Mouse (Mus musculus): ENCODE measurements at regions not wholly inside any gene's neighbourhood (a gene's known extent, or its start where the extent isn't known, plus 50 kb on each side); places are given as distances from the start of the nearest gene placed in this dataset.

- no peaks in the 10 kb centered on the region for H3K4me1 ChIP-seq (ENCODE audit: control insufficient read depth, insufficient read depth, low read length)
- H3K4me3 ChIP-seq (replicated peaks; ENCODE audit: insufficient read depth, low read depth, low read length) = no peak overlapping the region
- TF ChIP-seq POLR2A (IDR thresholded peaks at IDR 0.05; ENCODE audit: borderline replicate concordance, insufficient read depth, low read length) (no peak), CTCF (IDR thresholded peaks at IDR 0.05; ENCODE audit: borderline replicate concordance, insufficient read depth, low read depth, low read length) (no peak)
- DNase-seq = no peak
- 82% methylated on average over 5 of the region's 5 CpGs for WGBS
- no peaks in the 10 kb centered on the region for H3K27me3 ChIP-seq (ENCODE audit: control insufficient read depth, insufficient read depth, low read length)
- no peak overlapping the region for H3K27ac ChIP-seq (ENCODE audit: insufficient read depth, low read length)
Observed at GRCm38 (mm10) chr13:107763911-107764310, 280.3 kb upstream of the Smim15 start.

GRCm38 (mm10) chr13:107760511-107760910 is 283.7 kb upstream of the Smim15 start:
- H3K27me3 ChIP-seq (ENCODE audit: control insufficient read depth, insufficient read depth, low read length) = no peaks in the 10 kb centered on the region
- no peak overlapping the region for H3K27ac ChIP-seq (ENCODE audit: insufficient read depth, low read length)
- no peaks in the 10 kb centered on the region for H3K4me1 ChIP-seq (ENCODE audit: control insufficient read depth, insufficient read depth, low read length)
- 89% methylated on average over 8 of the region's 8 CpGs for WGBS
- no peak for TF ChIP-seq POLR2A (IDR thresholded peaks at IDR 0.05; ENCODE audit: borderline replicate concordance, insufficient read depth, low read length)
- no peak for TF ChIP-seq CTCF (IDR thresholded peaks at IDR 0.05; ENCODE audit: borderline replicate concordance, insufficient read depth, low read depth, low read length)
- no peak overlapping the region for H3K4me3 ChIP-seq (replicated peaks; ENCODE audit: insufficient read depth, low read depth, low read length)
- DNase-seq = no peak

- no peak overlapping the region for H3K27ac ChIP-seq (ENCODE audit: insufficient read depth, low read length)
- 86% methylated on average over 13 of the region's 13 CpGs for WGBS
- no peak overlapping the region for H3K4me3 ChIP-seq (replicated peaks; ENCODE audit: insufficient read depth, low read depth, low read length)
- no peak for DNase-seq
- no peaks in the 10 kb centered on the region for H3K4me1 ChIP-seq (ENCODE audit: control insufficient read depth, insufficient read depth, low read length)
- no peak for TF ChIP-seq POLR2A (IDR thresholded peaks at IDR 0.05; ENCODE audit: borderline replicate concordance, insufficient read depth, low read length)
- no peaks in the 10 kb centered on the region for H3K27me3 ChIP-seq (ENCODE audit: control insufficient read depth, insufficient read depth, low read length)
Observed at GRCm38 (mm10) chr13:107758327-107759095, 285.7 kb upstream of the Smim15 start.

- H3K27me3 ChIP-seq (ENCODE audit: control insufficient read depth, insufficient read depth, low read length) = no peaks in the 10 kb centered on the region
- no peak for TF ChIP-seq POLR2A (IDR thresholded peaks at IDR 0.05; ENCODE audit: borderline replicate concordance, insufficient read depth, low read length)
- TF ChIP-seq CTCF (IDR thresholded peaks at IDR 0.05; ENCODE audit: borderline replicate concordance, insufficient read depth, low read depth, low read length) = no peak
- DNase-seq = no peak
- H3K27ac ChIP-seq (ENCODE audit: insufficient read depth, low read length) = no peak overlapping the region
- no peak overlapping the region for H3K4me3 ChIP-seq (replicated peaks; ENCODE audit: insufficient read depth, low read depth, low read length)
- 72% methylated on average over 3 of the region's 3 CpGs for WGBS
- no peaks in the 10 kb centered on the region for H3K4me1 ChIP-seq (ENCODE audit: control insufficient read depth, insufficient read depth, low read length)
Observed at GRCm38 (mm10) chr13:107752745-107753144, 291.5 kb upstream of the Smim15 start.

- Histone ChIP-seq H3K27me3 (ENCODE audit: control insufficient read depth, insufficient read depth, low read length) (no peaks in the 10 kb centered on the region), H3K4me1 (ENCODE audit: control insufficient read depth, insufficient read depth, low read length) (no peaks in the 10 kb centered on the region), H3K4me3 (replicated peaks; ENCODE audit: insufficient read depth, low read depth, low read length) (no peak overlapping the region), H3K27ac (ENCODE audit: insufficient read depth, low read length) (no peak overlapping the region)
- no peak for TF ChIP-seq CTCF (IDR thresholded peaks at IDR 0.05; ENCODE audit: borderline replicate concordance, insufficient read depth, low read depth, low read length)
- TF ChIP-seq POLR2A (IDR thresholded peaks at IDR 0.05; ENCODE audit: borderline replicate concordance, insufficient read depth, low read length) = no peak
- WGBS = 58% methylated on average over 21 of the region's 21 CpGs
- DNase-seq = no peak
Observed at GRCm38 (mm10) chr13:107743464-107744218, 300.6 kb upstream of the Smim15 start.

- 92% methylated on average over 8 of the region's 8 CpGs for WGBS
- no peaks in the 10 kb centered on the region for H3K27me3 ChIP-seq (ENCODE audit: control insufficient read depth, insufficient read depth, low read length)
- TF ChIP-seq POLR2A (IDR thresholded peaks at IDR 0.05; ENCODE audit: borderline replicate concordance, insufficient read depth, low read length) (no peak), CTCF (IDR thresholded peaks at IDR 0.05; ENCODE audit: borderline replicate concordance, insufficient read depth, low read depth, low read length) (no peak)
- no peaks in the 10 kb centered on the region; the same call in 1 of the 2 replicates for H3K4me1 ChIP-seq (ENCODE audit: control insufficient read depth, insufficient read depth, low read length)
- DNase-seq = no peak
- no peak overlapping the region for H3K4me3 ChIP-seq (replicated peaks; ENCODE audit: insufficient read depth, low read depth, low read length)
- no peak overlapping the region for H3K27ac ChIP-seq (ENCODE audit: insufficient read depth, low read length)
Observed at GRCm38 (mm10) chr13:107736581-107736980, 307.7 kb upstream of the Smim15 start.

- 85% methylated on average over 12 of the region's 12 CpGs for WGBS
- H3K4me1 ChIP-seq (ENCODE audit: control insufficient read depth, insufficient read depth, low read length) = no peaks in the 10 kb centered on the region; the same call in 1 of the 2 replicates
Observed at GRCm38 (mm10) chr13:107734161-107734905, 309.9 kb upstream of the Smim15 start.

More at GRCm38 (mm10) chr13:107734161-107734905, 309.9 kb upstream of the Smim15 start:
- DNase-seq = no peak
- Histone ChIP-seq H3K27me3 (ENCODE audit: control insufficient read depth, insufficient read depth, low read length) (no peaks in the 10 kb centered on the region), H3K4me3 (replicated peaks; ENCODE audit: insufficient read depth, low read depth, low read length) (no peak overlapping the region), H3K27ac (ENCODE audit: insufficient read depth, low read length) (no peak overlapping the region)
- no peak for TF ChIP-seq POLR2A (IDR thresholded peaks at IDR 0.05; ENCODE audit: borderline replicate concordance, insufficient read depth, low read length)
- no peak for TF ChIP-seq CTCF (IDR thresholded peaks at IDR 0.05; ENCODE audit: borderline replicate concordance, insufficient read depth, low read depth, low read length)

All from cerebellum, adult 2 months (tissue).